Mouse (Mus musculus) urinary bladder, postnatal 14 days (tissue): ENCODE results near the gene Arhgap22.

ENCODE experiments used
- DNase-seq: peaks from one replicate; pipeline ENCODE4 v3.0.0; 2021; ENCODE audit warnings: low spot score

Arhgap22 gene

DNA sequence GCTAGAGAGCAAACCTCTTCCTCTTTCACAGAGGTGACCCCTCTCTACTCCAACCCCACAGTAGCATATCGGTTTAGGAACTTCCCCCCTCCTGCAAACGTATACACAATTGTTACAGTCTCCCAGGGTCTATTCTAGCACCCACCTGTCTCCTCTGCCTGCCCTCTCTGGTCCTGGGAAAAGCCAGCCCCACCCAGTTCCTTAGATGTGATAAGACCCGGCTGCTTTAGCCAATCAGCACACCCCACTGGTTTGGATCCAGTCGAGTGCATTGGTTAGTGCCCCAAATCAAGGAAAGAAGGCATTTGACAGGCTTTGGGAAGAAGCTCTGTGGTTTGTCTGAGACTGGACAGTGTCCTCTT lies 922 bp downstream of the Arhgap22 start:
- no peak for DNase-seq

GRCm38 (mm10) chr14:33215163-33215562 lies 1.3 kb downstream of the Arhgap22 start:
- DNase-seq = no peak

DNA sequence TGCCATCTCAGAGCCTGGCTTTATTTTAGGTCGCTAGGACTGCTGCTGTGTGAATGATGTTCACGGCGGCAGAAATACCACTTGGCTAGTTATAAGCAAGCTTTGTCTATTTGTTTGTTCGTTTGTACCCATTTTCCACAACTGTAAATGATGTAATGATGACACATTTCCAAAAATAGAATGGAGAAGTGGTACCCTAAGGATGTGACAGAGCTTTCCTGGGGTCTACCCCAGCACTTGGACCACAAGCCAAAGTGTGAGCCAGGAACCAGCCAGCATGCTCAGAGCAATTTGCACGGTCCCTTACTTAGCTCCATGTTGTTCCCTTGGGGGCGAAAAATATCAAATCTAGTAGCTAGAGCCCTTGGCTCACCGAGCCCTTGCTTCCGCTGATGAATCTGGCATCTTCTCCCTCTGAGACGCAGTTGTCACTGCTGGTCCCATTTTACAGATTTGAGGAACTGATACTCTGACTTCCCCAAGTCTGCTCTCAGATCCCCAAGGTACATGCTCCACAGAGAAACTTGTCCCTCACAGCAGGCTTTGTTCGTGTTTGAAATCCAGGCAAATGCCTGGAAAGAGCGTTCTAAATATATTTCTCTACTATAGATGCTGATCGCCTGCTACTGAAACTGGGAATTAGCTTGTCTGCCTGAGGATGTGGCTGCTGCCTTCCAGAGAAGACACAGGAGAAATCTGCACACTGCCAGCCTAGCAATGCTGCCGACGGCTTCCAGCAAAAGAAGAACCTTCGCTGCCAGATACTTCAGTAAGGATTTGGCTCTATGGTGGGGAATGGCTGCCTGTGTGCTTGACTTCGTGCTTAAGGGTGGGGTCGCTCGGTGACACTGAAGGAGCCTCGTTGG lies 2.8 kb downstream of the Arhgap22 start:
- no peak for DNase-seq

DNA sequence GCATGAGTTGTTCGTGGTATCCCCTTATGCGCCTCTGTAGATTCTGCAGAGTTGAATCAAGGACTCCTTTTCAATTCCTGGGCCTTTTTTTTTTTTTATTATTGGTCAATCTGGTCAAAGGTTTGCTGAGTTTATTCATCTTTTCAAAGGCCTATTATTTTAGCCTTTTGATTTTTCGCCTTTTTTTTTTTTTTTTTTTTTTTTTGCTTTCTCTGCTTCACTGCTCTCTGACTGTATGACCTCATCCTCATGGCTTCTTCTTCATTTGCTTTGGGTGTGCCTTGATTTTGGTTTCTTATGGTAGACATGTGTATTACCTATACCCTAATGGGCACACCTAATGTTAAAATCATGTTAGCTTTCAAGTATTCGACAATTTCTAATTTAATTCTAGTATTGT lies 11.4 kb downstream of the Arhgap22 start:
- DNase-seq = no peak

GRCm38 (mm10) chr14:33230672-33231071 lies 16.8 kb downstream of the Arhgap22 start:
- no peak for DNase-seq

GRCm38 (mm10) chr14:33231311-33231710 lies 17.5 kb downstream of the Arhgap22 start:
- DNase-seq = no peak

DNA sequence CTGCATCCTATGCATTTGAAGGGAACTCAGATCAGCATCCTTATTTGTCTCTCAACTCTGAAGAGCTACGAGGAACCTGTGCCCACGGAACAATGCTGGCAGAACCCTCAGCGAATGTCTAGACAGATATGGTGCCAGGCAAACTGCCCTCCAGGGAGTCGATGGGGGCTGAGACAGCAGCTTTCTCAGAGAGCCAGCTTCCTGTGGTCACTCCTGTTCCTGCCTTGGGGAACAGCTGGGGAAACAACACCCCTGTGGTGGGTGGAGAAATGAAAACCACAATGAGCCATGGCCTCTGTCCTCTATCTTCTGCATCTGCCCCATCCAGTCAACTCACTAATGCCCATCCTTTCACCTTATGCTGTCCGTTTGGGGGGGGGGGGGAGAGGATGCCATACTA lies 18.2 kb downstream of the Arhgap22 start:
- no peak for DNase-seq

DNA sequence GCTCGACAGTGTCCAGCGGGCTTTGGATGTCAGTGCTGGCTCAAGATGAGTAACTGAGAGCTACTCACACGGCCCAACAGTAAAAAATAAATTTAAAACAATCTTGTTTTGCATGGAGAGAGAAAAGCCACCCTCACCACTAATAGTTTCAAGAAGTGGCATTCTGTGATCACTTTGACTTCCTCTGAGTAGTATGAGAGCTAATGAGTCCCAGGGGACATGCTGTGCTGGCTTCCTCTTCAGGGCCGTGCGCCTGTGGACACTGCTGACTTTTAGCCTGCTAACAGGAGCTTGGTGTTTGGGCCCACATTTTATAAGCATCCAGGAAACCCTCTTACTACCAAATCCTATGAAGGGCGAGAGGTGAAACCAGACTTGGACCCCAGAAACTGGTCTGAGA lies 21.8 kb downstream of the Arhgap22 start:
- DNase-seq = no peak

DNA sequence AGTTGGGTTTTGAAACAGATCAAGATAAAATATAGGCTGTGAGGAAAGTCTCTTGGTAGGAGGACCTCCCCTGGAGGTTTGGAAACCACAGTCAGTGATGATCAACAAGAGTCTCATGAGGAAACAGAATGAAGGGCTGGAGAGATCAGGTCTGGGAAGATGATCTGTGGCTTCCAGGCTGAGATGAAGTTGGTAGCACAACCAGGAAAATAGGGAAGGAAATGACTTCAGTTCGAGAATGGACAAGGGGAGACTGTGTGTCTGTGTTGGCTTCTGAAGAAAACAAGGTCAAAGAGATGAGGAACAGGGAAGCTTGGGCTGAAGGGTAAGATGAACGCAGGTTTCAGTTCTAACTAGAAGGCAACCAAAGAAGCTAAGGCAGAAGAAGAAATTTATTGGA lies 26.6 kb downstream of the Arhgap22 start:
- DNase-seq = no peak

- no peak for DNase-seq
Measured at GRCm38 (mm10) chr14:33243261-33243660, 29.4 kb downstream of the Arhgap22 start.

DNA sequence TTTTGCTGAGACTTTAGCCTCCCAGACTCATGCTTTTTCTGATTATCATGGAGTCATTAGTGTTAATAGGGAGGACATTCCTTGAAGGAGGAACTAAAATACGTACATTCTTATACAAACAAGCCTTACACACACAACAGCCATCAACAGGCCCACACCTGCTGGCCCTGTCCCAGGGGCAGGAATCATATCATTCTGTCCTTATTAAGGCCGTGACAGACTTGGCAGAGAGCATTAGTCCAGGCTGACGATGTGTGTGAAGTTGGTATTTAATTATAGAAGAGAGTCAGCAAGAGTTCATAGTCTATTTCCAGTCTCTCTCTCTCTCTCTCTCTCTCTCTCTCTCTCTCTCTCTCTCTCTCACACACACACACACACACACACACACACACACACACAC lies 30.7 kb downstream of the Arhgap22 start:
- no peak for DNase-seq

DNA sequence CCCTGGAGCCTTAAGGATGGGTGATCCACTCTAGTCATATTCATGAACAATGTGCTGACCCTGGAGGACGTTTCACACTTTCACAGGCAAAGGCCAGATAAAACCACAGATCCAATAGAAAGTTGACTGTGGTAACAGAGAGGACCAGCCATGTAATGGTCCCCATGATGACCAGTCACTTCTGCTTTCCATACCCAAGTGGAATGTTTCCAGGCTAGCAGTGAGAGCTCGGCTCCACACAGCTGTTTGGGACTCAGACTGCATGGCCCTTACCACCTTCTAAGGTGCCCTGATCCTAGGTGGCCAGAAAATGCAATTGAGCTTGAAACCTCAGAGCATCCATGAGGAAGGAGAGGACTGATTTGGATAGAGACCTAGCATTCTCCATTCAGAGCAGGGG lies 31.1 kb downstream of the Arhgap22 start:
- no peak for DNase-seq

DNA sequence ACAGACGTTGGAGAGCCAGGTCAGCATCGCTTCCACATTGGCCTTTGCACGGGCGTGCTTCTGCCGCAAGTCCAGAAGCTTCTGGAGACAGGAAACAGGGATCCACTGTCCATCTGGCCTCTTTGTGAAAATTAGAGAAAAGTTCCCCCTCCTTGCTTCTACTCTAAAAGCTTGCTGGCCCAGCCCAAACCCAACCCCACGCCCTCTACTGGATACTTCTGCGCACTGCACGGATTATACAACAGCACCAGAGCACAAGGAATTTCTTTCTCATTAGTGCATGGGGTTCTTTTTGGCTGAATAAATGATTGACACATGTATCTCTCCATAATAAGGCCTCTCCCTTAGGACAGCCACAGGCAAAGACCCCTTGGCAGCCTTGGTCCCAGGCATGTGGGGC lies 32.6 kb downstream of the Arhgap22 start:
- peak; percentile 29 for DNase-seq

DNA sequence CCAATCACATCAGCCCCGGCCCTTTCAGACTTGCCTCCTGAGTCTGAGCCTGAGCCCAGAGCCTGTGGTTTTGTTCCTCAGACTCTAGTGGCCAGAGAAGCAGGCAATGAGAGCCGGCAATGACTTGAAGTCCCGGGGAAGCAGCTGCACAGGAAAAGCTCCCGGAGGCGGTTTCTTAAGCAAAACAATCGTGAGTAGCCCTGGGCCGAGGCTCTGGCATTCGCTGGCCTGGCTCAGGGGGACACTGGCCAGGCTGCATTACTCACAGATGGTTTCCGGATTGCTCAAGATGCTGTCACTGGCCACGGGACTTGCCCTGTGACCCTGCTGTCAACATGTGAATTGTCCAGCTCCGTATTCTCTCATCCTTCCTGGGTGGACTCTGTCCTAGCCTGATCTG lies 33.8 kb downstream of the Arhgap22 start:
- DNase-seq = peak; percentile 38

DNA sequence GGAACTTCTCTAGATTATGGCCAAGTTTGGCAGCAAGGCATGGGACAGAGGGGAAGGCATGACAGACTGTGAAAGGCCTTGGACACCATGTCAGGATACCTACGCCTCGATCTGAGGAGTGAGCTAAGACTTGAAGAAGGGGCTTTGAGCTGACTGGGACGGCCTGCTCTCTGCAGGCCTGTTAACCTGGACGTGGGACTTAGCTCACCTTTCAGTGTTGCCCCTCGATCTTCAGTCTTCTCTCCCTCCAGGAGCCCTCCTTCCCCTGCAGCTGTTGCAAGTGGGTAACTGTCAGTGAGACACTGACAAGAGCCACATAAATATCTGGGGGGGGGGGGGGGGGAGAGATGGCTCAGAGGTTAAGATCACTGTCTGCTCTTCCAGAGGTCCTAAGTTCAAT lies 34.9 kb downstream of the Arhgap22 start:
- DNase-seq = no peak

DNA sequence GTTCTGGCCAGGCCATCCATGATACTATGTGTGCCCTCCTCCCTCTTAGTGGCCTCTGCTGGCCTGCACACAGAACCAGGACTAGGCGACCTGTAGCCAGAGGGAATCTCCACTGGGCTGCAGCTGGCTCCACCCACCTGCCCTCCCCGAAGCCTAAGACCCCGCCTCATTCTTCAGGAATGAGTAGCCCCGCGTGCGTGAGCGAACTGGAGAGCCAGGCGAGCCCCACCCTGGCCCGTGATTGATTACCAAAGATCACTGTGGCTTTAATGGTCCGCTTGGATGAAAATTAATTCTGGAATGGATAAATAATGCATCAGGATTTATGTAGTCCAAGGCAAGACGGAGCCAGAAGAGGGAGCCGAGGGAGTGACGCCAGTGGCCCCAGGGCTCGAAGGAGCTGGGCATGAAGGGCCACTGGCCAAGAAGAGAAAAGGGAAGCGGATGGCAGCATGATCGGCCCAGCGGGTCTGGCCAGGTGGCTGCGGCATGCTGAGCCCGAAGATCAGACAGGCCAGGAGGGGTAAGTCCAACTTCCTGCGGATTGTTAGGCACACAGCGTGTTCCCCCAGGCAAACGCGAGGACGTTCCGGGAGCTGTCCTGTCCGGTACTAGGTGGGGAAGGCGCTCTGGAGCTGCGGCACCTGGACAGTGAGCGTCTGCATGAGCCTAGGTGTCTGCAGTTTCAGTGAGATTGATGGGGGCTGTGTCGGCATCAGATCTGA lies 36.6 kb downstream of the Arhgap22 start:
- peak; percentile 43 for DNase-seq

DNA sequence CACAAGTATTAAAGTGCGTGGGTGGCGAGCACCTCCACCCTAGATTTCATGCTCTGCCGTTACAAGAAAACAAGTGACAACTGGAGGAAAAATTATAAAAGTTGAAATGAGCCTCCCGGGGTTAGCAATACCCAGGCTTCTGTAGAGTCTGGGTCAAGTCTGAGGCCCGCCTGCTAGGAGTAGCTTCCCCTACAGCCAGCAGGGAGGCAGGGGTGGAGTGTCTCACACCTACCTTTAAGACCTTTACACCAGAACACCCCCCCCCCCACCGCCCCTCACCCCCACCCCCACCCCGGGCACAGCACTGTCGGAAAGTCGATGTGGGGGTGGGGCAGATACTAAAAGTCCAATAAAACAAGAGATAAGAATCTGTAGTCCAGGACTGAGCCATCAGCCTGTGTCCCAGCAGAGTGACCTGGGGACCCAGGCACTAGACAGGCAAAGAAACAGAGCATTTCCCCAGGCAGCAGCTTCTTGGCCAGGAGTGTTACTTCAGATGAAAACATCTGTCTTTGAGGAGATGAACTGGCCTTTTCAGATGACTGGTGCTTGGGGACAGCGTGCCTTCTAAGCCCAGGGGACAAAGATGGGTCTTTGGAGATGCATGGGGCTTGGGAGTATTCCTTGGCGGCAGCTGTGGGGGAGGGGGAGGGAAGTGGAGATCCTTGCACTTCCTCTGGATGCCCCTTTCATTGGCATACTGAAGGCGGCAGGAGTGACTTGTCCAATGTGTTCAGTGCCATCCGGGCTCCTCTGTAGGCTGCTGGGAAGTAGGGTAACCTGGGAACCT lies 37.3 kb downstream of the Arhgap22 start:
- DNase-seq = no peak

DNA sequence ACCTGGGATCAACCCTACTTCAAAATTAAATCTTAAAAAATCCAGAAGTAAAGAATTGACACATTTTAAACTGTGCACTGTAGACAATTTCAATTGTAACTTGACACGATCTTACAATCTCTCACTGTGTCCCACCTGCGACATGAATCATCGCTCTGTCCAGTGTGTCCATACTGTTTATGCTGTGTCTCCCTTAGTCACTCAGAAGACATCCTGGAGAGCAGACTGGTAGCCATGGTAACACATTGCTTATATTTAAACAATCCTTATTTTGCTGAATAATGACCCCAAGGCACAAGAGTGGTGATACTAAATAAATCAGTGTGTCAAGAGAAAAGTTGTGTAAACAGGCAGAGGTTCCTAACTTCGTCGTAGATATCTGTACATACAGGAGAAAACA lies 44.4 kb downstream of the Arhgap22 start:
- no peak for DNase-seq

- no peak for DNase-seq
Measured at GRCm38 (mm10) chr14:33260131-33260530, 46.3 kb downstream of the Arhgap22 start.

GRCm38 (mm10) chr14:33264795-33265194 lies 51.0 kb downstream of the Arhgap22 start:
- DNase-seq = no peak

- DNase-seq = peak; percentile 11
Measured at GRCm38 (mm10) chr14:33276240-33276639, 62.4 kb downstream of the Arhgap22 start.

GRCm38 (mm10) chr14:33278374-33278773 lies 64.5 kb downstream of the Arhgap22 start:
- no peak for DNase-seq

- no peak for DNase-seq
Measured at GRCm38 (mm10) chr14:33280921-33281320, 67.1 kb downstream of the Arhgap22 start.
